In genomic region chr9:105519278-105519883, GRCm38 (mm10) we compare ENCODE assay signal across 11 mouse cellular contexts. TPM values are rescaled to one million over a fixed set of nuclear protein-coding genes. Genes with fewer than 3 reads are reported as not detected.
DNase-seq lines count a peak whose midpoint lies in the region; ATAC-seq and TF ChIP-seq lines count a peak whose summit lies in the region.
"Had no signal": no experiment of that assay in that cellular context is flagged by ENCODE, and none has a peak within 500 bp of the region (broad histone marks: within the 10 kb centered on the region; RNA-seq: fewer than 3 reads in every experiment).

No protein-coding gene starts in this region.

- no peak for TF ChIP-seq RAD21 in MEL (IDR thresholded peaks at IDR 0.05; ENCODE audit: low read depth, low read length)

- no peaks in the 10 kb centered on the region for H3K9me3 ChIP-seq in hindbrain, embryonic 10.5 days
- H3K9me3 ChIP-seq in hindbrain, embryonic 12.5 days (replicated peaks) = no peaks in the 10 kb centered on the region
- H3K9me3 ChIP-seq in MEL (replicated peaks; ENCODE audit: insufficient read depth, low read length) = no peaks in the 10 kb centered on the region
- no peaks in the 10 kb centered on the region for H3K9me3 ChIP-seq in liver, embryonic 12.5 days (replicated peaks)
- H3K9me3 ChIP-seq: kidney, embryonic 15.5 days had no signal

- no peak for TF ChIP-seq CTCF in cerebellum, adult 2 months (IDR thresholded peaks at IDR 0.05; ENCODE audit: borderline replicate concordance, insufficient read depth, low read depth, low read length)
- TF ChIP-seq CTCF in MEL (IDR thresholded peaks at IDR 0.05 in 2 of 3, conservative IDR thresholded peaks at IDR 0.05 in 1 of 3; ENCODE audit: control insufficient read depth in 1 of 3, insufficient read depth in 1 of 3, low read depth in 2 of 3, low read length in 3 of 3, poor library complexity in 1 of 3, severe bottlenecking in 1 of 3) = no peak

- H3K4me3 ChIP-seq in cerebellum, adult 2 months (replicated peaks; ENCODE audit: insufficient read depth, low read depth, low read length) = peak overlapping the region; percentile 27
- H3K4me3 ChIP-seq in hindbrain, embryonic 10.5 days = no peak overlapping the region; the same call in 1 of the 2 replicates
- H3K4me3 ChIP-seq in hindbrain, embryonic 12.5 days = no peak overlapping the region
- H3K4me3 ChIP-seq in MEL (ENCODE audit: control insufficient read depth in 1 of 2, insufficient read depth in 1 of 2, low read depth in 2 of 2, low read length in 2 of 2) = peak overlapping the region; percentile 60 to 88
- no peak overlapping the region for H3K4me3 ChIP-seq in liver, embryonic 12.5 days
- H3K4me3 ChIP-seq: kidney, embryonic 15.5 days had no signal

- TF ChIP-seq EP300 in MEL (IDR thresholded peaks at IDR 0.05; ENCODE audit: low read depth in 1 of 2, low read length in 2 of 2) = no peak

- H3K4me2 ChIP-seq in hindbrain, embryonic 12.5 days (replicated peaks) = no peak overlapping the region
- H3K4me2 ChIP-seq in liver, embryonic 12.5 days = peak overlapping the region; percentile 70; the same call in 1 of the 2 replicates
- H3K4me2 ChIP-seq: kidney, embryonic 15.5 days had no signal

- no peak for ATAC-seq in hindbrain, embryonic 12.5 days (ENCODE audit: low FRiP score)
- ATAC-seq in liver, embryonic 12.5 days = no peak
- no peak for ATAC-seq in megakaryocyte-erythroid progenitor cell, adult 5-6 weeks (replicated peaks; ENCODE audit: low FRiP score, low TSS enrichment, poor library complexity, severe bottlenecking)

- no peak overlapping the region for H3K27ac ChIP-seq in cerebellum, adult 2 months (ENCODE audit: insufficient read depth, low read length)
- H3K27ac ChIP-seq in hindbrain, embryonic 10.5 days = peak overlapping the region; percentile 45; the same call in 1 of the 2 replicates
- no peak overlapping the region for H3K27ac ChIP-seq in hindbrain, embryonic 12.5 days
- H3K27ac ChIP-seq in MEL (ENCODE audit: control insufficient read depth, low read depth, low read length) = no peak overlapping the region
- H3K27ac ChIP-seq in liver, embryonic 12.5 days = no peak overlapping the region
- H3K27ac ChIP-seq: kidney, embryonic 15.5 days had no signal

- no peaks in the 10 kb centered on the region for H3K79me2 ChIP-seq in MEL (ENCODE audit: control insufficient read depth, insufficient read depth, low read length, poor library complexity)

- peak; percentile 12 to 29 for DNase-seq in cerebellum, adult 2 months
- DNase-seq in cerebellum, adult 9-10 months = no peak
- DNase-seq in hindbrain, embryonic 10.5 days (ENCODE audit: low spot score) = no peak
- peak; percentile 69 for DNase-seq in MEL (ENCODE audit: low read depth, low spot score)
- DNase-seq in urinary bladder, postnatal 36 days (ENCODE audit: low spot score in 2 of 2) = no peak
- DNase-seq: adrenal gland, adult 8-10 months; lung, embryonic 14.5 days had no signal

- no peaks in the 10 kb centered on the region for H3K27me3 ChIP-seq in cerebellum, adult 2 months (ENCODE audit: control insufficient read depth, insufficient read depth, low read length)
- H3K27me3 ChIP-seq in hindbrain, embryonic 10.5 days (ENCODE audit: insufficient read depth, poor library complexity, severe bottlenecking) = no peaks in the 10 kb centered on the region
- no peaks in the 10 kb centered on the region for H3K27me3 ChIP-seq in hindbrain, embryonic 12.5 days
- H3K27me3 ChIP-seq in MEL (ENCODE audit: control insufficient read depth in 1 of 2, insufficient read depth in 2 of 2, low read length in 2 of 2) = no peaks in the 10 kb centered on the region
- H3K27me3 ChIP-seq in liver, embryonic 12.5 days (replicated peaks) = no peaks in the 10 kb centered on the region
- H3K27me3 ChIP-seq: kidney, embryonic 15.5 days had no signal

- no peak for TF ChIP-seq POLR2A in cerebellum, adult 2 months (IDR thresholded peaks at IDR 0.05; ENCODE audit: borderline replicate concordance, insufficient read depth, low read length)
- no peak for TF ChIP-seq POLR2A in MEL (IDR thresholded peaks at IDR 0.05; ENCODE audit: control insufficient read depth in 1 of 2, insufficient read depth in 1 of 2, low read depth in 1 of 2, low read length in 2 of 2, poor library complexity in 1 of 2)

- H3K36me3 ChIP-seq in hindbrain, embryonic 10.5 days = no peaks in the 10 kb centered on the region
- H3K36me3 ChIP-seq in hindbrain, embryonic 12.5 days = no peaks in the 10 kb centered on the region
- H3K36me3 ChIP-seq in MEL (ENCODE audit: control insufficient read depth in 1 of 2, insufficient read depth in 2 of 2, low read length in 2 of 2) = peaks cover 0 to 3% of the 10 kb centered on the region in 2 experiments; a peak in 1 of 4 replicates
- no peaks in the 10 kb centered on the region for H3K36me3 ChIP-seq in liver, embryonic 12.5 days
- H3K36me3 ChIP-seq: kidney, embryonic 15.5 days had no signal

- WGBS in cerebellum, adult 2 months = 64% methylated on average over 6 of the region's 6 CpGs
- WGBS in hindbrain, embryonic 10.5 days = 39% methylated on average over 6 of the region's 6 CpGs
- WGBS in hindbrain, embryonic 12.5 days = 43% methylated on average over 6 of the region's 6 CpGs
- 36% methylated on average over 6 of the region's 6 CpGs for WGBS in liver, embryonic 12.5 days (ENCODE audit: insufficient replicate concordance)

- H3K9ac ChIP-seq in hindbrain, embryonic 12.5 days = no peak overlapping the region
- no peak overlapping the region for H3K9ac ChIP-seq in MEL (ENCODE audit: control insufficient read depth, low read depth, low read length, poor library complexity, severe bottlenecking)
- H3K9ac ChIP-seq in liver, embryonic 12.5 days = no peak overlapping the region
- H3K9ac ChIP-seq: kidney, embryonic 15.5 days; lung, embryonic 14.5 days had no signal

- H3K4me1 ChIP-seq in cerebellum, adult 2 months (ENCODE audit: control insufficient read depth, insufficient read depth, low read length) = peaks cover 17% of the 10 kb centered on the region
- peaks cover 44% of the 10 kb centered on the region for H3K4me1 ChIP-seq in hindbrain, embryonic 10.5 days (replicated peaks)
- H3K4me1 ChIP-seq in hindbrain, embryonic 12.5 days = peaks cover 21% of the 10 kb centered on the region
- H3K4me1 ChIP-seq in MEL (ENCODE audit: control insufficient read depth in 1 of 2, insufficient read depth in 2 of 2, low read length in 2 of 2) = peaks cover 0 to 12% of the 10 kb centered on the region in 2 experiments
- peaks cover 39% of the 10 kb centered on the region for H3K4me1 ChIP-seq in liver, embryonic 12.5 days

TF ChIP-seq in MEL, 35 proteins besides CTCF, POLR2A, EP300 and RAD21:
- TF ChIP-seq SIN3A (IDR thresholded peaks at IDR 0.05; ENCODE audit: low read length) (0 out of 2 replicates have a peak, but pooled peaks have one; percentile 27), MAX (IDR thresholded peaks at IDR 0.05; ENCODE audit: low read length) (no peak)

RNA-seq across cellular contexts. Expression of gene Atp2c1, which starts 7.7 kb away (rescaled TPM):
- 108 and 110 TPM in 2 replicates for polyA plus RNA-seq in cerebellum, adult 2 months (2012; rRNA removed)
- 47.9 and 65.4 TPM in 2 replicates for polyA plus RNA-seq in hindbrain, embryonic 10.5 days (2016; fragmentation: Nextera tagmentation; extraction: Ambion mirVana)
- 94.4 and 99.3 TPM in 2 replicates for polyA plus RNA-seq in hindbrain, embryonic 12.5 days (2016; fragmentation: Nextera tagmentation; extraction: Ambion mirVana)
- 31.9 and 33.6 TPM in 2 replicates for total RNA-seq in MEL (2012; rRNA removed)
- 10 to 100 TPM in 1 of 2 experiments, not detected in 1; 32.7 TPM for polyA plus RNA-seq in MEL (2012; ENCODE audit: insufficient read depth in 1 of 2, insufficient read length in 2 of 2, low read depth in 1 of 2, low replicate concordance in 2 of 2, missing spikeins in 1 of 2)
- polyA plus RNA-seq in liver, embryonic 12.5 days (2016; fragmentation: Nextera tagmentation; extraction: Ambion mirVana) = 33.8 and 34.1 TPM in 2 replicates
- total RNA-seq in megakaryocyte-erythroid progenitor cell, adult 5-6 weeks (2014; fragmentation: Nextera tagmentation) = 15.2 and 21.4 TPM in 2 replicates
- total RNA-seq in megakaryocyte-erythroid progenitor cell, adult 5-6 weeks (2017) = 81.9 and 83.7 TPM in 2 replicates

Comparison
In these comparisons a context has a peak if more than half of its experiments do, and no peak if none do; other contexts are left out.
1. DNase-seq: peak in cerebellum, adult 2 months (2 of 2) and MEL (single experiment); none in cerebellum, adult 9-10 months (single experiment), hindbrain, embryonic 10.5 days (single experiment) and urinary bladder, postnatal 36 days (0 of 2).
2. H3K4me3 ChIP-seq: peak in cerebellum, adult 2 months (single experiment) and MEL (2 of 2); none in hindbrain, embryonic 10.5 days (single experiment), hindbrain, embryonic 12.5 days (single experiment) and liver, embryonic 12.5 days (single experiment).